Mouse (Mus musculus): ENCODE results near the gene Pramef20.
"Not testable (repeated sequence)": the region's sequence is repeated elsewhere in the genome, so short reads cannot be mapped to it uniquely, and the experiment has no call there.

Gene Pramef20

DNA sequence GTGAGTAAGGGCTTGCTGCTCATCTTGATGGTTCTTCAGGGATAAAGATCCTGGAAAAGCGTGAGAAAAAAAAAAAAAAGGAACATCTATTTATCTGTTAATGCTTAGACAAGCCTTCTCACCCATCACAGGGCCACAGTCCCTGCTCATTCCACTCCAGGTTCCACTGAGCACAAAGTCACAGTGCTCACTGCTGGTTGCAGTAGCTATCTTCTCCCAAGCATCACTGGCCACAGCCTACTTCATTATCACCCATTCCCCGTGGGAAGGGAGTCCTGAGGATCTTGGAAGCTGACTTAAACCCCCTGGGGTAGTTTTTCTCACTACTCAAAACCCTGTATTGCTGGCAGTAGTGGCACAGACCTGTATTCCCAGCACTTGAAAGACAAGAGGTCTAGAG lies at the start of gene Pramef20:
TSS of gene Pramef20 (minus strand) at position 23 of the 400 bp plus-strand sequence.
- no peaks in the 10 kb centered on the region for H3K4me1 ChIP-seq (replicated peaks; ENCODE audit: low read depth, low read length)
- no peaks in the 10 kb centered on the region for H3K27me3 ChIP-seq (ENCODE audit: insufficient read depth, low read length)
- H3K9me3 ChIP-seq (ENCODE audit: low read length): no peaks in the 10 kb centered on the region
- no peaks in the 10 kb centered on the region for H3K36me3 ChIP-seq (ENCODE audit: insufficient read depth, low read length)
- TF ChIP-seq POU5F1 (IDR thresholded peaks at IDR 0.05; ENCODE audit: borderline replicate concordance, low read length) (no peak), NANOG (IDR thresholded peaks at IDR 0.05; ENCODE audit: borderline replicate concordance, low read length) (no peak), CTCF (conservative IDR thresholded peaks at IDR 0.05; ENCODE audit: low read length) (no peak)
- H3K4me3 ChIP-seq (replicated peaks; ENCODE audit: low read length): no peak within 1 kb of the TSS

DNA sequence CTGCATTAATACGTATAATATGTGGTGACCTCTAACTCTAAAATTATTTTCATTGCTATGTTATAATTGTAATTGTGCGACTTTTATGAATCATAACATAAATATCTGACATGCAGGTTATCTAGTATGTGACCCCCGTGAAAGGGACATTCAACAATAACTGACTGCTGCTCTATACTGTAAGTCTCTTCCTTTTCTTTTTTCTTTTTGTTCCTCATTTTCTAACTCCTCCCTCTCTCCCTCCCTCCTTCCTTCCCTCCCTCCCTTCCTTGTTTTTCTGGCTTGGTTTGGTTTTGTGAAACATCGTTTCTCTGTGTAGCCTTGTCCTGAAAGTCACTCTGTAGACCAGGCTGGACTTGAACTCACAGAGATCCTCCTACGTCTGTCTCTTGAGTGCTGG lies 46.9 kb upstream of the Pramef20 start:
- no peaks in the 10 kb centered on the region for H3K27me3 ChIP-seq (ENCODE audit: insufficient read depth, low read length)
- TF ChIP-seq CTCF (conservative IDR thresholded peaks at IDR 0.05; ENCODE audit: low read length) (no peak), POU5F1 (IDR thresholded peaks at IDR 0.05; ENCODE audit: borderline replicate concordance, low read length) (no peak), NANOG (IDR thresholded peaks at IDR 0.05; ENCODE audit: borderline replicate concordance, low read length) (no peak)
- no peaks in the 10 kb centered on the region for H3K9me3 ChIP-seq (ENCODE audit: low read length)
- no peak overlapping the region for H3K4me3 ChIP-seq (replicated peaks; ENCODE audit: low read length)
- no peaks in the 10 kb centered on the region for H3K4me1 ChIP-seq (replicated peaks; ENCODE audit: low read depth, low read length)
- H3K36me3 ChIP-seq (ENCODE audit: insufficient read depth, low read length): no peaks in the 10 kb centered on the region

DNA sequence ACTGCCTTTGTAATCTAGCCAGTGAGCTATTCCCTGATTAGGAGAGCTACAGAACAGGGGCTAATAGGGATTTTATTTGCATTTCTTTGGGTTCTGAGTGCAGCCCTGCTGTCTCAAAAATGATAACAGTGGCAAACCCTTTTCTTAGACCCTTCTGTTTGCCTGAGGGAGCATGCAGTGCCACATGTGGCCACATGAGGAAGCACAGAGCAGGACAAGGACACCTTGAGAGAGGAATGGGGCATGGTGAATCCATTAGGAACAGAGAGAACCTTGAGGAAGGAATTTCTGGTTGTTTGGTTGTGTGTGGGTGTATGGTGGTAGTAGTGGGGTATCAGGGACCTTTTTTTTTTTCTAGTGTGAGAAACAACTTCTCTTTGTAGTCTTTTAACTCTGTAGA lies 42.9 kb upstream of the Pramef20 start:
- Histone ChIP-seq H3K27me3 (ENCODE audit: insufficient read depth, low read length) (no peaks in the 10 kb centered on the region), H3K4me1 (replicated peaks; ENCODE audit: low read depth, low read length) (no peaks in the 10 kb centered on the region), H3K9me3 (ENCODE audit: low read length) (no peaks in the 10 kb centered on the region), H3K36me3 (ENCODE audit: insufficient read depth, low read length) (no peaks in the 10 kb centered on the region), H3K4me3 (replicated peaks; ENCODE audit: low read length) (no peak overlapping the region)
- TF ChIP-seq NANOG (IDR thresholded peaks at IDR 0.05; ENCODE audit: borderline replicate concordance, low read length): no peak
- TF ChIP-seq CTCF (conservative IDR thresholded peaks at IDR 0.05; ENCODE audit: low read length): peak; percentile 96
- TF ChIP-seq POU5F1 (IDR thresholded peaks at IDR 0.05; ENCODE audit: borderline replicate concordance, low read length): no peak

DNA sequence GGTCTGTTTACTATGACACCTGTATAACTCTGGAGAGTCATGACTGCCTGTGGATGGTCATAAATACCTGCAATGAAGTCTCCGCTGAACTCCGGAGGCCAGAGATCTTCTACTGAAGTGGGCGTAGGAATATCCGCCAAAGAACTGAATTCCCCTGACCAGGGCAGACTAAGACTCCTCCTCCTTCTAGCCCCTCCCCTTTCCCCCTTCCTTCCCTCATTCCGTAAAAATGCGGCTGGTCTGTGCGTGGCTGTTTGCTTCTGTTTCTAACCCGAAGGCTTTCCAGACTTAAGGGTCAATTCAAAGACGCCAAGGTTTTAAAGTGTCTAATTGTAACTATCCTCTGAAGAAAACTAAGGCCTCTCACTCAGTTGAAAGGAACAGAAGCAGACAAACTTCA lies 30.6 kb upstream of the Pramef20 start, which contains the start of gene Pramef12:
TSS of gene Pramef12 (minus strand) at position 175 of the 400 bp plus-strand sequence.
- no peaks in the 10 kb centered on the region for H3K27me3 ChIP-seq (ENCODE audit: insufficient read depth, low read length)
- H3K4me3 ChIP-seq (replicated peaks; ENCODE audit: low read length): peak within 1 kb of the TSS; percentile 51
- no peak for TF ChIP-seq CTCF (conservative IDR thresholded peaks at IDR 0.05; ENCODE audit: low read length)
- no peak for TF ChIP-seq POU5F1 (IDR thresholded peaks at IDR 0.05; ENCODE audit: borderline replicate concordance, low read length)
- no peak for TF ChIP-seq NANOG (IDR thresholded peaks at IDR 0.05; ENCODE audit: borderline replicate concordance, low read length)
- H3K4me1 ChIP-seq (replicated peaks; ENCODE audit: low read depth, low read length): peaks cover 60% of the 10 kb centered on the region
- no peaks in the 10 kb centered on the region for H3K9me3 ChIP-seq (ENCODE audit: low read length)
- no peaks in the 10 kb centered on the region for H3K36me3 ChIP-seq (ENCODE audit: insufficient read depth, low read length)

DNA sequence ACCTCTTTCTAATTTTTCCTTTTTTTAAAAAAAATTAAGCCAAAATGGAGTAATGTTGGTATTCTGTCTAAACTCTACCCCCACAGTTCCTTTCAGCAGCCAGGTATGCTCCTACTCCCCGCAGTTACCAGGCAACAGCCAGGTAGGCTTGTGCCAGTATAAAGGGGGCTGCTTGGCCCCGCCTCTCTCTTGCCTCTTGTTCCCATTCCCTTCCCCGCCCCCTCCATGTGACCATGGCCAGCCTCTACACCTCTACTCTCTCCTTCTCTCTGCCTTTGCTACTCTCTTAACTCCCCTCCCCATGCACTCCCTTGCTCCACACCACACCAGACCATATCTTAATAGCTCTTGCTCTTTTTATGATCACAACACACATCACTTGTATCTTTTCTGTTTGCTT lies 28.5 kb upstream of the Pramef20 start:
- Histone ChIP-seq H3K9me3 (ENCODE audit: low read length) (no peaks in the 10 kb centered on the region), H3K36me3 (ENCODE audit: insufficient read depth, low read length) (no peaks in the 10 kb centered on the region), H3K27me3 (ENCODE audit: insufficient read depth, low read length) (no peaks in the 10 kb centered on the region), H3K4me1 (replicated peaks; ENCODE audit: low read depth, low read length) (peaks cover 72% of the 10 kb centered on the region), H3K4me3 (replicated peaks; ENCODE audit: low read length) (peak overlapping the region; percentile 10; the same call in 1 of the 2 replicates)
- no peak for TF ChIP-seq NANOG (IDR thresholded peaks at IDR 0.05; ENCODE audit: borderline replicate concordance, low read length)
- TF ChIP-seq POU5F1 (IDR thresholded peaks at IDR 0.05; ENCODE audit: borderline replicate concordance, low read length): no peak
- TF ChIP-seq CTCF (conservative IDR thresholded peaks at IDR 0.05; ENCODE audit: low read length): no peak

DNA sequence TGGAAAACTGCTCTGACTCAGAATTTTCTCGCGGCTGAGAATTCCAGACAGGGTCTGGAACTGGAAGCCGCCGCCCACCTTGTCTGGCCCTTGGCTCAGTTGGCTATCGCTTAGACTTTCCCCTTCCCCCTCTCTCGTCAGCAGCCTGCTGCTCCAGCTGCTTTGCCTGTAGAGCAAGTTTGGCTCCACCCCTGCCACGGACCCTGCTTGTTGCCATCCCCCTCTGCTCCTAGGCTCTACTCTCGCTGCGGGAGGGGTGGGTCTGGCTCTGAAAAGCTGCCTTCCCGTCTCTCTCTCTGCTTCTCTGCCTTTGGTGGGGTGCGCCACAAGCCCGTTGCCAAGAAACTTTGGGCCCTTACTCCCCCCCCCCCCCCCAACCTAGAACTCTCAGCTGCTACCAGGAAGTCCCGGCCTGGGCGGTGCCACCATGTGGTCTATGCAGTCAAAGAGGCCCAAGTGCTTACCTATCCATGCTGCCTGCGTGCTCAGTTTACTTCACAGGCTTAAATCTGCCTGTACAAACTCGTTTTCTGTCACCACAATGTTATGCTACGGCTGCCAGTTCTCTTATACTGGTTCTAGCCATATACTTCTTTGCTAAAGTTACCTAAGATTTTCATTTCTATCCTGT lies 26.8 kb upstream of the Pramef20 start:
- Histone ChIP-seq H3K9me3 (ENCODE audit: low read length) (no peaks in the 10 kb centered on the region), H3K4me1 (replicated peaks; ENCODE audit: low read depth, low read length) (peaks cover 78% of the 10 kb centered on the region), H3K36me3 (ENCODE audit: insufficient read depth, low read length) (no peaks in the 10 kb centered on the region), H3K27me3 (ENCODE audit: insufficient read depth, low read length) (no peaks in the 10 kb centered on the region), H3K4me3 (replicated peaks; ENCODE audit: low read length) (peak overlapping the region; percentile 75)
- TF ChIP-seq NANOG (IDR thresholded peaks at IDR 0.05; ENCODE audit: borderline replicate concordance, low read length) (no peak), CTCF (conservative IDR thresholded peaks at IDR 0.05; ENCODE audit: low read length) (no peak), POU5F1 (IDR thresholded peaks at IDR 0.05; ENCODE audit: borderline replicate concordance, low read length) (no peak)

DNA sequence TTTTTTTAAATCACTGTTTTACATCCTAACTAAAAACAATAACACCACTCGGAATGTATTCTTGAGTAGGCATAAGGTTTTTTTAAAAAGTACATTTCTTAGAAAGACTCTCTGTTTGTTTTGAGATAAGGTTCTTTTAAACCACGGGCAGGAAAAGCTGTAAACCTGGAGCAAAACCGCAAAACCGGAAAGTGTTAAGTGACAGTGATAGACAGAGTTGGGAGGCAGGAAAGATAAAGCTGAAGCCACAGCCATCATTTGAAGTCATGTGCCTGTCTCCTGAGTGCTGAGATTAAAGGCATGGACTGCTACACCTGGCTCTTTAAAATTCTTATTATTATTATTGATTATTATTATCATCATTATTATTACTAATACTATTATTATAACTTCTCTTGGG lies 25.0 kb upstream of the Pramef20 start:
- H3K4me3 ChIP-seq (replicated peaks; ENCODE audit: low read length): peak overlapping the region; percentile 56; the same call in 1 of the 2 replicates
- peaks cover 66% of the 10 kb centered on the region for H3K4me1 ChIP-seq (replicated peaks; ENCODE audit: low read depth, low read length)
- H3K36me3 ChIP-seq (ENCODE audit: insufficient read depth, low read length): no peaks in the 10 kb centered on the region
- TF ChIP-seq POU5F1 (IDR thresholded peaks at IDR 0.05; ENCODE audit: borderline replicate concordance, low read length) (no peak), NANOG (IDR thresholded peaks at IDR 0.05; ENCODE audit: borderline replicate concordance, low read length) (no peak), CTCF (conservative IDR thresholded peaks at IDR 0.05; ENCODE audit: low read length) (no peak)
- no peaks in the 10 kb centered on the region for H3K27me3 ChIP-seq (ENCODE audit: insufficient read depth, low read length)
- no peaks in the 10 kb centered on the region for H3K9me3 ChIP-seq (ENCODE audit: low read length)

DNA sequence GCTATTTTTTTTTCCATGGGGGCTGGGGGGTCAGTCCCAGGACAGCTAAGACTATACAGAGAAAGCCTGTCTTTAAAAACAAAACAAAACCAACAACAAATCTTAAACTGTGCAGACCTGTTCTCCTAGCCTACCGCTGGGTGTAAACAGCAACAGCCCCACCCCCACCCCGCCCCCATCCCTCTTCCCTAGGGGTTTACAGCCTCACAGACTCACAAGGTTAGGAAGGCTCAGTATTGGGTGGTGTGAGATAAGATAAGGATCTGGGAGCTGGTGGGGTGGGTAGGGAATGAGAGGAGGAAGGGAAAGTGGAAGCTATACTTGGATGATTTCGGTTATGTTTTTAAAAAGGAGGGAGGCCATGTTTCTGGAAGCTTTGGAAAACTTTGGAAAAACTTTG lies 18.6 kb upstream of the Pramef20 start:
- Histone ChIP-seq H3K27me3 (ENCODE audit: insufficient read depth, low read length) (no peaks in the 10 kb centered on the region), H3K9me3 (ENCODE audit: low read length) (no peaks in the 10 kb centered on the region)

DNA sequence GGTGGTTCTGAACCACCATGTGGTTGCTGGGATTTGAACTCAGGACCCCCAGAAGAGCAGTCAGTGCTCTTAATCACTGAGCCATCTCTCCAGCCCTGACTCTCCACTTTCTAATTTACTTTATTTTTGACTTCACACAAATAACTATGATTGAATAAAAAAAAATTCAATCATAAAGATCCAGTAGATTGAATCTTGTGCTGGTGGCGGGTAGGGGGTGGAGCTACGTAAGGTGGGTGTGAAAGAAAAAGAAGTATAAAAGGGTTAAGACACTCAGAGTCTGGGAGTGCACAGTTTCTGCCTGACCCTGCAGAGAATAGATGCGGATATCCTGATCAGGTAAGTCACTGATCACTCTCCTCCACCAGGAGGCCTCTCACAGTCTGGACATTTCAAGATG lies 20.1 kb downstream of the Pramef20 start, which contains the start of gene Gm13119:
TSS of gene Gm13119 (plus strand) at position 301 of the 400 bp plus-strand sequence.
- not testable (repeated sequence) for H3K36me3 ChIP-seq (ENCODE audit: insufficient read depth, low read length); H3K27me3 ChIP-seq (ENCODE audit: insufficient read depth, low read length); H3K4me1 ChIP-seq (replicated peaks; ENCODE audit: low read depth, low read length); H3K4me3 ChIP-seq (replicated peaks; ENCODE audit: low read length)
- H3K9me3 ChIP-seq (ENCODE audit: low read length): peaks cover 17% of the 10 kb centered on the region

More for the DNA sequence above, 18.6 kb upstream of the Pramef20 start:
- Histone ChIP-seq H3K4me1 (replicated peaks; ENCODE audit: low read depth, low read length) (peaks cover 44% of the 10 kb centered on the region), H3K36me3 (ENCODE audit: insufficient read depth, low read length) (peaks cover 42% of the 10 kb centered on the region), H3K4me3 (replicated peaks; ENCODE audit: low read length) (no peak overlapping the region)
- TF ChIP-seq NANOG (IDR thresholded peaks at IDR 0.05; ENCODE audit: borderline replicate concordance, low read length): no peak
- no peak for TF ChIP-seq POU5F1 (IDR thresholded peaks at IDR 0.05; ENCODE audit: borderline replicate concordance, low read length)
- no peak for TF ChIP-seq CTCF (conservative IDR thresholded peaks at IDR 0.05; ENCODE audit: low read length)

DNA sequence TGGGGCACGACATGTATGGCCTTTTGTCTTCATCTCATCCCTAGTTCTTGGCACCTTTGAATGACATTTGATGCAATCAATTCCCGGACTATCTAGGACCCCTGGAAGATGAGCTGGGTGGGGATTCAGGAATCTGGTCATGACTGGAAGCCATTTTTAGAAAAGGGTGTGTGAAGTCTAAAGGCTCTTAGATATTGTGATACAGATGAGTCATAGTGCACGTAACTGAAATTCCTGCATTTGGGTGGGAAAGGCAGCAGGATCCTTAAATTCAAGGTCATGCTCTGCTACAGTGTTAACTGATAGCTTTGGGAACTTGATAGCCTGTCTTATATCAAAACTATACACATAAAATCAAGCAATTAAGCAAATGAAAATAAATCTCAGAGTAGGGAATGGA lies 41.9 kb downstream of the Pramef20 start:
- H3K36me3 ChIP-seq (ENCODE audit: insufficient read depth, low read length); H3K4me1 ChIP-seq (replicated peaks; ENCODE audit: low read depth, low read length); H3K9me3 ChIP-seq (ENCODE audit: low read length); H3K27me3 ChIP-seq (ENCODE audit: insufficient read depth, low read length); H3K4me3 ChIP-seq (replicated peaks; ENCODE audit: low read length): not testable (repeated sequence)

DNA sequence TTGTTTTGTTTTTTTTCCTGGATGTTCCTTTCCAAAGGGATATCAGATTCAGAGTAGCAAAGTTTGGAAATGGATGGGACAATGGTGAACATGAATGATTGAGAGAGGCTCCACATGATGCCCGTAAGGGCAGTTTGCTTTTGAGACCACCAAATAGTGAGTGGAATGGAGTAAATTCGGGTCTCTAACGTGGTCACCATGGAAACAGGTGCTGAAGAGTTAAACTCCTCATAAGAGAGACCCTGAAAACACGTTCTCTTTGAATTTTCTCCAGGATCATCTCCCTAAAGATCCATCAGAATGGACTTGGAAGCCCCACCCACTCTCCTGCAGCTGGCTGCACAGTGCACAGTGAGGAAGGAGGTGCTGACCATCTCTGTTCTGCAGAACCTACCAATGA lies 47.8 kb downstream of the Pramef20 start, which contains the start of gene Gm13128:
TSS of gene Gm13128 (plus strand) at position 301 of the 400 bp plus-strand sequence.
- not testable (repeated sequence) for H3K27me3 ChIP-seq (ENCODE audit: insufficient read depth, low read length); H3K4me3 ChIP-seq (replicated peaks; ENCODE audit: low read length); H3K9me3 ChIP-seq (ENCODE audit: low read length); H3K36me3 ChIP-seq (ENCODE audit: insufficient read depth, low read length); H3K4me1 ChIP-seq (replicated peaks; ENCODE audit: low read depth, low read length)
